Mouse (Mus musculus) mesoderm, embryonic 11.5 days (tissue): ENCODE data around the gene Sema7a.

Experiments
- DNase-seq: peaks from one replicate; pipeline ENCODE4 v3.0.0-alpha.2; 2012; ENCODE audit warnings: low read depth, low spot score

Gene Sema7a

DNA sequence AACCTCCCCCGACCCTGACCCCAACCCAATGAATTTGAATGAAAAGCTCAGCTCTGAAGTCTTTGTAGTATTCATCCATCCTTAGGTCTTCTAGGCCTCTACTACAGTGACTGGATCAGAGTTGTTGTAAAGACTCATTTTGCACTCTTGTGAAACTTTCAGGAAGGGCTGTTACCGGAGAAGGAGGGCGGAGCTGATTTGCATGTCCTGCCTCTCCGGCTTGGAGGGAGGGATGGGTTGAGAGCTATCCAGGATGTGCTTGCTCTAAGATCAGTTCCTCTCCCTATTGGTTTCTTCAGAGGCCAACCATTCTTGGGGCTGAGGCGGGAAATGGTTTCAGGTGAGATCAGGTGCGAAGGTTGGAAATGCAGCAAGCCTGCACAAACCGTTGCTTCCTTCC lies 71.1 kb downstream of the Sema7a start:
- no peak for DNase-seq

DNA sequence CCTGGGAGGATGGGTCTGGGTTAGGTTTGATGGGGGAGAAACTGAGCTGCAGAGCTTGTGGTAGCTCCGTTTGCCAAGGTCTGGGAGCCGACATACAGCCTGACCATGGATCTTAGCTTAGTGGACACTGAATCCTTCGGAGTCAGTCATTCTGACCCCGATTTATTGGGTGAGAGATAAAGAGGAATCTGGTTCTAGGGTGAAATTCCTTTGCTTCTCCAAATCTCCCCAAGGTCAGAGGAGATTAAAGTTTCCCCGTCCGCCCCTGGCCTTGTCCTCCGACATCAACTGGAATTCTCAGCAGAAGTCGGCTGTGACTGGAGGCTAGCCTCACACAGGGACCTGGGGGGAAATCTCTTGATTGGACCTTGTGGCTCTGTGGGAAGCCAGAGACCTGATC lies 71.6 kb downstream of the Sema7a start:
- no peak for DNase-seq
